Mouse (Mus musculus) limb, embryonic 12.5 days (tissue): ENCODE data around the gene Gnao1. TPM values are rescaled to one million over a fixed set of nuclear protein-coding genes. Genes with fewer than 3 reads are reported as not detected.

Source experiments
- ATAC-seq: fragments of 200-750 bp; cut with Nextera tagmentation; 2 replicates; pipeline ENCODE4 v1.8.0; 2017; ENCODE audit warnings: low read depth, moderate TSS enrichment; ENCODE audit not compliant: insufficient number of reproducible peaks, insufficient read depth, low FRiP score, low TSS enrichment
- H3K27ac ChIP-seq: fragments of 300-500 bp; sonication (generic); 2 replicates; pipeline ENCODE4 v1.5.1; 2016; ENCODE audit warnings: mild to moderate bottlenecking, moderate library complexity
- H3K27me3 ChIP-seq: fragments of 300-500 bp; sonication (generic); 2 replicates; pipeline ENCODE4 v1.6.1; 2016; ENCODE audit warnings: mild to moderate bottlenecking, moderate library complexity
- H3K36me3 ChIP-seq: fragments of 300-500 bp; sonication (generic); 2 replicates; pipeline ENCODE4 v1.6.1; 2016; ENCODE audit warnings: mild to moderate bottlenecking, moderate library complexity
- H3K4me1 ChIP-seq: fragments of 300-500 bp; sonication (generic); replicated peaks from 2 replicates; pipeline ENCODE4 v1.6.1; 2016
- H3K4me2 ChIP-seq: fragments of 300-500 bp; sonication (generic); 2 replicates; pipeline ENCODE4 v1.6.1; 2016; ENCODE audit warnings: mild to moderate bottlenecking, moderate library complexity
- H3K4me3 ChIP-seq: fragments of 300-500 bp; sonication (generic); replicated peaks from 2 replicates; pipeline ENCODE4 v1.5.1; 2016; ENCODE audit warnings: mild to moderate bottlenecking
- H3K9ac ChIP-seq: fragments of 300-500 bp; sonication (generic); replicated peaks from 2 replicates; pipeline ENCODE4 v1.6.1; 2016; ENCODE audit warnings: mild to moderate bottlenecking, moderate library complexity
- H3K9me3 ChIP-seq: fragments of 300-500 bp; sonication (generic); 2 replicates; pipeline ENCODE4 v1.6.1; 2016; ENCODE audit warnings: mild to moderate bottlenecking, moderate library complexity
- WGBS: fragments of 180-500 bp; shearing (Covaris S2); methylation state at CpG from one replicate; pipeline ENCODE4 v1.1.7; 2016; 5-methylcytosine and 5-hydroxymethylcytosine counted together
- polyA plus RNA-seq: library from polyadenylated mRNA; unstranded; fragments of >200 nt; fragmentation: Nextera tagmentation; extraction: Ambion mirVana; gene quantifications from 2 replicates; pipeline ENCODE4 v1.2.1, GENCODE M21; 2016

Gene Gnao1
- polyA plus RNA-seq, 1 experiment from 2014 or later: 2.6 TPM

- Histone ChIP-seq H3K4me1 (no peaks in the 10 kb centered on the region), H3K9me3 (no peaks in the 10 kb centered on the region), H3K27ac (no peak overlapping the region), H3K36me3 (no peaks in the 10 kb centered on the region), H3K4me3 (no peak overlapping the region), H3K27me3 (no peaks in the 10 kb centered on the region), H3K9ac (no peak overlapping the region), H3K4me2 (no peak overlapping the region)
- no peak for ATAC-seq
- WGBS: 79% methylated on average over 4 of the region's 4 CpGs
These were observed 68.6 kb downstream of the Gnao1 start for GRCm38 (mm10) chr8:93878396-93878795.

- Histone ChIP-seq H3K4me2 (no peak overlapping the region), H3K9me3 (no peaks in the 10 kb centered on the region), H3K4me3 (no peak overlapping the region), H3K36me3 (no peaks in the 10 kb centered on the region), H3K27me3 (no peaks in the 10 kb centered on the region), H3K4me1 (no peaks in the 10 kb centered on the region), H3K27ac (no peak overlapping the region), H3K9ac (no peak overlapping the region)
- ATAC-seq: no peak
- WGBS: 90% methylated on average over 7 of the region's 7 CpGs
These were observed 70.2 kb downstream of the Gnao1 start for GRCm38 (mm10) chr8:93879966-93880365.

- WGBS: 88% methylated on average over 6 of the region's 6 CpGs
- H3K36me3 ChIP-seq: no peaks in the 10 kb centered on the region
- no peaks in the 10 kb centered on the region for H3K9me3 ChIP-seq
- no peak for ATAC-seq
- no peak overlapping the region for H3K9ac ChIP-seq
- H3K4me2 ChIP-seq: no peak overlapping the region
- H3K4me1 ChIP-seq: no peaks in the 10 kb centered on the region
- H3K4me3 ChIP-seq: no peak overlapping the region
- no peak overlapping the region for H3K27ac ChIP-seq
- no peaks in the 10 kb centered on the region for H3K27me3 ChIP-seq
These were observed 71.6 kb downstream of the Gnao1 start for GRCm38 (mm10) chr8:93881381-93881780.

GRCm38 (mm10) chr8:93883241-93883640, 73.5 kb downstream of the Gnao1 start:
- ATAC-seq: no peak
- Histone ChIP-seq H3K4me1 (no peaks in the 10 kb centered on the region), H3K4me2 (no peak overlapping the region), H3K36me3 (no peaks in the 10 kb centered on the region), H3K27me3 (no peaks in the 10 kb centered on the region), H3K9ac (no peak overlapping the region), H3K4me3 (no peak overlapping the region), H3K9me3 (no peaks in the 10 kb centered on the region), H3K27ac (no peak overlapping the region)

GRCm38 (mm10) chr8:93883771-93884170, 74.0 kb downstream of the Gnao1 start:
- 80% methylated on average over 4 of the region's 4 CpGs for WGBS
- no peak overlapping the region for H3K4me2 ChIP-seq
- no peak for ATAC-seq
- H3K4me1 ChIP-seq: peaks cover 1% of the 10 kb centered on the region; the same call in 1 of the 2 replicates
- H3K27ac ChIP-seq: no peak overlapping the region
- no peaks in the 10 kb centered on the region for H3K27me3 ChIP-seq
- no peaks in the 10 kb centered on the region for H3K36me3 ChIP-seq
- H3K9me3 ChIP-seq: no peaks in the 10 kb centered on the region
- no peak overlapping the region for H3K9ac ChIP-seq
- H3K4me3 ChIP-seq: no peak overlapping the region

- H3K4me2 ChIP-seq: no peak overlapping the region
- 85% methylated on average over 7 of the region's 7 CpGs for WGBS
- ATAC-seq: no peak
- no peaks in the 10 kb centered on the region for H3K36me3 ChIP-seq
- peaks cover 6% of the 10 kb centered on the region for H3K4me1 ChIP-seq
- no peak overlapping the region for H3K9ac ChIP-seq
- no peak overlapping the region for H3K27ac ChIP-seq
- H3K9me3 ChIP-seq: no peaks in the 10 kb centered on the region
- H3K4me3 ChIP-seq: no peak overlapping the region
- H3K27me3 ChIP-seq: no peaks in the 10 kb centered on the region
These were observed 74.5 kb downstream of the Gnao1 start for GRCm38 (mm10) chr8:93884316-93884715.

- H3K27me3 ChIP-seq: no peaks in the 10 kb centered on the region
These were observed 76.4 kb downstream of the Gnao1 start for GRCm38 (mm10) chr8:93886181-93886580.

GRCm38 (mm10) chr8:93888150-93888676, 78.4 kb downstream of the Gnao1 start:
- Histone ChIP-seq H3K4me1 (peaks cover 6% of the 10 kb centered on the region), H3K4me2 (no peak overlapping the region), H3K36me3 (no peaks in the 10 kb centered on the region), H3K9me3 (no peaks in the 10 kb centered on the region), H3K4me3 (no peak overlapping the region), H3K27ac (no peak overlapping the region), H3K27me3 (no peaks in the 10 kb centered on the region), H3K9ac (no peak overlapping the region)
- no peak for ATAC-seq
- 67% methylated on average over 4 of the region's 4 CpGs for WGBS

More at GRCm38 (mm10) chr8:93886181-93886580, 76.4 kb downstream of the Gnao1 start:
- no peak overlapping the region for H3K4me3 ChIP-seq
- no peak overlapping the region for H3K4me2 ChIP-seq
- peaks cover 6% of the 10 kb centered on the region for H3K4me1 ChIP-seq
- no peaks in the 10 kb centered on the region for H3K36me3 ChIP-seq
- 75% methylated on average over 5 of the region's 5 CpGs for WGBS
- no peak overlapping the region for H3K27ac ChIP-seq
- ATAC-seq: no peak
- no peak overlapping the region for H3K9ac ChIP-seq
- no peaks in the 10 kb centered on the region for H3K9me3 ChIP-seq

GRCm38 (mm10) chr8:93888702-93889480, 79.1 kb downstream of the Gnao1 start:
- H3K4me2 ChIP-seq: no peak overlapping the region
- no peak overlapping the region for H3K4me3 ChIP-seq
- H3K27me3 ChIP-seq: no peaks in the 10 kb centered on the region
- H3K9me3 ChIP-seq: no peaks in the 10 kb centered on the region
- 64% methylated on average over 11 of the region's 11 CpGs for WGBS
- H3K36me3 ChIP-seq: no peaks in the 10 kb centered on the region
- H3K27ac ChIP-seq: no peak overlapping the region
- H3K9ac ChIP-seq: no peak overlapping the region
- no peak for ATAC-seq
- H3K4me1 ChIP-seq: peaks cover 6% of the 10 kb centered on the region

- no peaks in the 10 kb centered on the region for H3K9me3 ChIP-seq
- peaks cover 6% of the 10 kb centered on the region for H3K4me1 ChIP-seq
- H3K4me2 ChIP-seq: no peak overlapping the region
- no peak overlapping the region for H3K9ac ChIP-seq
- no peak overlapping the region for H3K27ac ChIP-seq
- no peaks in the 10 kb centered on the region for H3K36me3 ChIP-seq
- no peak overlapping the region for H3K4me3 ChIP-seq
- H3K27me3 ChIP-seq: peaks cover 3% of the 10 kb centered on the region
- WGBS: 76% methylated on average over 3 of the region's 3 CpGs
- no peak for ATAC-seq
These were observed 83.8 kb downstream of the Gnao1 start for GRCm38 (mm10) chr8:93893556-93893955.

GRCm38 (mm10) chr8:93896841-93897551, 87.2 kb downstream of the Gnao1 start:
- Histone ChIP-seq H3K27me3 (peaks cover 3% of the 10 kb centered on the region), H3K4me3 (no peak overlapping the region), H3K4me1 (peaks cover 10% of the 10 kb centered on the region), H3K9ac (no peak overlapping the region), H3K4me2 (no peak overlapping the region), H3K36me3 (no peaks in the 10 kb centered on the region), H3K9me3 (no peaks in the 10 kb centered on the region), H3K27ac (no peak overlapping the region)
- WGBS: 71% methylated on average over 7 of the region's 7 CpGs
- no peak for ATAC-seq
